Mouse (Mus musculus) MEL (cell line): Measurements from ENCODE around the gene Relb. TPM values are rescaled to one million over a fixed set of nuclear protein-coding genes. Genes with fewer than 3 reads are reported as not detected.

Source experiments
- DNase-seq: peaks from one replicate; pipeline ENCODE4 v3.0.0; 2011; ENCODE audit warnings: low read depth, low spot score
- H3K27ac ChIP-seq: 2 replicates; pipeline ENCODE4 v1.5.1; 2012; ENCODE audit warnings: low read depth, mild to moderate bottlenecking, control low read depth, low read length, moderate library complexity; ENCODE audit not compliant: control insufficient read depth
- H3K27me3 ChIP-seq, 2 experiments: fragments of 150-350 bp in 1 of 2; sonication (generic) in 1 of 2; 2 replicates each; pipeline ENCODE4 v1.6.1; 2012; ENCODE audit warnings: low read length in 2 of 2, mild to moderate bottlenecking in 2 of 2, improper control_type of control experiment in 1 of 2, moderate library complexity in 1 of 2; ENCODE audit not compliant: insufficient read depth in 2 of 2, control insufficient read depth in 1 of 2
- H3K36me3 ChIP-seq, 2 experiments: 2 replicates each; pipeline ENCODE4 v1.6.1; 2012 to 2014; ENCODE audit warnings: low read length in 2 of 2, improper control_type of control experiment in 1 of 2, inconsistent platforms in 1 of 2, mild to moderate bottlenecking in 1 of 2; ENCODE audit not compliant: insufficient read depth in 2 of 2, control insufficient read depth in 1 of 2
- H3K4me1 ChIP-seq, 2 experiments: fragments of 150-350 bp in 1 of 2; sonication (generic) in 1 of 2; 2 replicates each; pipeline ENCODE4 v1.6.1; 2012; ENCODE audit warnings: low read length in 2 of 2, improper control_type of control experiment in 1 of 2, mild to moderate bottlenecking in 1 of 2; ENCODE audit not compliant: insufficient read depth in 2 of 2, control insufficient read depth in 1 of 2
- H3K4me3 ChIP-seq, 2 experiments: fragments of 150-350 bp in 1 of 2; sonication (generic) in 1 of 2; 2 replicates each; pipeline ENCODE4 v1.5.1; 2012; ENCODE audit warnings: low read depth in 2 of 2, low read length in 2 of 2, mild to moderate bottlenecking in 2 of 2, moderate library complexity in 2 of 2, control low read depth in 1 of 2, improper control_type of control experiment in 1 of 2; ENCODE audit not compliant: control insufficient read depth in 1 of 2, insufficient read depth in 1 of 2
- H3K79me2 ChIP-seq: 2 replicates; pipeline ENCODE4 v1.6.1; 2012; ENCODE audit warnings: mild to moderate bottlenecking, low read length, moderate library complexity; ENCODE audit not compliant: control insufficient read depth, poor library complexity, insufficient read depth
- H3K9ac ChIP-seq: 2 replicates; pipeline ENCODE4 v1.6.1; 2012; ENCODE audit warnings: low read depth, mild to moderate bottlenecking, control low read depth, low read length, moderate library complexity; ENCODE audit not compliant: control insufficient read depth, poor library complexity, severe bottlenecking
- H3K9me3 ChIP-seq: fragments of 150-350 bp; sonication (generic); replicated peaks from 2 replicates; pipeline ENCODE4 v1.6.1; 2012; ENCODE audit warnings: mild to moderate bottlenecking, low read length, improper control_type of control experiment, moderate library complexity; ENCODE audit not compliant: insufficient read depth
- BHLHE40 ChIP-seq: IDR thresholded peaks from 2 replicates; pipeline ENCODE4 v1.6.1; 2012; ENCODE audit warnings: low read depth, mild to moderate bottlenecking, inconsistent platforms, low read length, improper control_type of control experiment, borderline replicate concordance
- CTCF ChIP-seq, 3 experiments: IDR thresholded peaks in 2 of 3; conservative IDR thresholded peaks in 1 of 3; 2 replicates each; pipeline ENCODE4 v1.5.1; 2011 to 2012; ENCODE audit warnings: low read length in 3 of 3, low read depth in 2 of 3, mild to moderate bottlenecking in 2 of 3, improper control_type of control experiment in 1 of 3, inconsistent platforms in 1 of 3, mixed read lengths in 1 of 3, moderate library complexity in 1 of 3; ENCODE audit not compliant: control insufficient read depth in 1 of 3, insufficient read depth in 1 of 3, poor library complexity in 1 of 3, severe bottlenecking in 1 of 3
- E2F4 ChIP-seq: IDR thresholded peaks from 2 replicates; pipeline ENCODE4 v1.6.1; 2011; ENCODE audit warnings: low read depth, low read length, improper control_type of control experiment, borderline replicate concordance
- ELF1 ChIP-seq: IDR thresholded peaks from 2 replicates; pipeline ENCODE4 v1.6.1; 2014; ENCODE audit warnings: low read depth, mild to moderate bottlenecking, inconsistent platforms, low read length, improper control_type of control experiment, moderate library complexity
- ETS1 ChIP-seq: IDR thresholded peaks from 2 replicates; pipeline ENCODE4 v1.6.1; 2012; ENCODE audit warnings: low read depth, mild to moderate bottlenecking, inconsistent platforms, low read length, improper control_type of control experiment, moderate library complexity
- HCFC1 ChIP-seq: IDR thresholded peaks from 2 replicates; pipeline ENCODE4 v1.6.1; 2012; ENCODE audit warnings: low read depth, mild to moderate bottlenecking, inconsistent platforms, low read length, improper control_type of control experiment, moderate library complexity
- JUND ChIP-seq: IDR thresholded peaks from 2 replicates; pipeline ENCODE4 v1.6.1; 2011; ENCODE audit warnings: low read depth, mild to moderate bottlenecking, improper control_type of control experiment, low read length
- KAT2A ChIP-seq: conservative IDR thresholded peaks from 2 replicates; pipeline ENCODE4 v1.6.1; 2012; ENCODE audit warnings: low read depth, low read length, improper control_type of control experiment, inconsistent platforms
- MAFK ChIP-seq: IDR thresholded peaks from 2 replicates; pipeline ENCODE4 v1.6.1; 2011; ENCODE audit warnings: low read depth, mild to moderate bottlenecking, low read length, improper control_type of control experiment, borderline replicate concordance
- MAZ ChIP-seq: IDR thresholded peaks from 2 replicates; pipeline ENCODE4 v1.6.1; 2012; ENCODE audit warnings: low read depth, mild to moderate bottlenecking, inconsistent platforms, low read length, improper control_type of control experiment
- MYB ChIP-seq: IDR thresholded peaks from 2 replicates; pipeline ENCODE4 v1.6.1; 2011; ENCODE audit warnings: mild to moderate bottlenecking, low read depth, low read length, improper control_type of control experiment
- MYC ChIP-seq: IDR thresholded peaks from 2 replicates; pipeline ENCODE4 v1.6.1; 2011; ENCODE audit warnings: low read depth, mild to moderate bottlenecking, low read length, improper control_type of control experiment, moderate library complexity
- POLR2AphosphoS5 ChIP-seq: IDR thresholded peaks from 2 replicates; pipeline ENCODE4 v1.6.1; 2012; ENCODE audit warnings: low read depth, borderline replicate concordance, mild to moderate bottlenecking, inconsistent platforms, low read length, moderate library complexity, mixed read lengths
- RAD21 ChIP-seq: IDR thresholded peaks from 2 replicates; pipeline ENCODE4 v1.6.1; 2011; ENCODE audit warnings: mild to moderate bottlenecking, low read depth, low read length, improper control_type of control experiment
- SIN3A ChIP-seq: IDR thresholded peaks from 2 replicates; pipeline ENCODE4 v1.6.1; 2012; ENCODE audit warnings: low read length, improper control_type of control experiment, inconsistent platforms
- TCF12 ChIP-seq: IDR thresholded peaks from 2 replicates; pipeline ENCODE4 v1.6.1; 2014; ENCODE audit warnings: low read depth, mild to moderate bottlenecking, inconsistent platforms, low read length, improper control_type of control experiment, moderate library complexity
- ZKSCAN1 ChIP-seq: IDR thresholded peaks from 2 replicates; pipeline ENCODE4 v1.6.1; 2012; ENCODE audit warnings: low read depth, mild to moderate bottlenecking, inconsistent platforms, low read length, improper control_type of control experiment, moderate library complexity
- ZMIZ1 ChIP-seq: IDR thresholded peaks from 2 replicates; pipeline ENCODE4 v1.6.1; 2012; ENCODE audit warnings: low read depth, mild to moderate bottlenecking, inconsistent platforms, low read length, improper control_type of control experiment, moderate library complexity
- polyA plus RNA-seq, 2 experiments: library from polyadenylated mRNA; stranded (reverse) in 1 of 2; unstranded in 1 of 2; fragments of >175 nt in 1 of 2; fragments of >200 nt in 1 of 2; gene quantifications; 2 replicates each; pipeline versions ENCODE4 v1.2.1 to v1.2.4; 2012; ENCODE audit warnings: low replicate concordance in 2 of 2, low read depth in 1 of 2; ENCODE audit not compliant: insufficient read length in 2 of 2, insufficient read depth in 1 of 2, missing spikeins in 1 of 2
- total RNA-seq: library from RNA; depleted of rRNA; stranded (reverse); fragments of 300-350 nt; gene quantifications from 2 replicates; pipeline ENCODE4 v1.2.3, GENCODE M21; 2012

Relb gene
- total and polyA plus RNA-seq, 3 experiments: 6.2 to 7.7 TPM; not detected in 1

GRCm38 (mm10) chr7:19560491-19561260 is 68.6 kb downstream of the Relb start:
- H3K79me2 ChIP-seq: peaks cover 56% of the 10 kb centered on the region
- H3K4me3 ChIP-seq: peak overlapping the region; percentile 60 to 98
- H3K4me1 ChIP-seq: peaks cover 9 to 34% of the 10 kb centered on the region in 2 experiments; a peak in 3 of 4 replicates
- H3K27me3 ChIP-seq: no peaks in the 10 kb centered on the region
- no peak overlapping the region for H3K27ac ChIP-seq
- peaks cover 3 to 26% of the 10 kb centered on the region in 2 experiments; a peak in 3 of 4 replicates for H3K36me3 ChIP-seq
- peak overlapping the region; percentile 98 for H3K9ac ChIP-seq
- H3K9me3 ChIP-seq: no peaks in the 10 kb centered on the region
- no peak for TF ChIP-seq ETS1
- no peak for TF ChIP-seq MYC
- TF ChIP-seq MAFK: no peak
- TF ChIP-seq ZMIZ1: no peak
- no peak for TF ChIP-seq BHLHE40
- TF ChIP-seq ZKSCAN1: no peak
- no peak for TF ChIP-seq RAD21
- no peak for TF ChIP-seq CTCF (IDR thresholded peaks at IDR 0.05 in 2 of 3, conservative IDR thresholded peaks at IDR 0.05 in 1 of 3; ENCODE audit: control insufficient read depth in 1 of 3, insufficient read depth in 1 of 3, low read depth in 2 of 3, low read length in 3 of 3, poor library complexity in 1 of 3, severe bottlenecking in 1 of 3)
- no peak for TF ChIP-seq ELF1
- DNase-seq: no peak

- no peak overlapping the region for H3K4me3 ChIP-seq
- H3K9ac ChIP-seq: no peak overlapping the region
- H3K79me2 ChIP-seq: peaks cover 65% of the 10 kb centered on the region
- H3K27me3 ChIP-seq: no peaks in the 10 kb centered on the region
- TF ChIP-seq MAFK: no peak
- peak; percentile 62 to 72 (median 63) for TF ChIP-seq CTCF (IDR thresholded peaks at IDR 0.05 in 2 of 3, conservative IDR thresholded peaks at IDR 0.05 in 1 of 3; ENCODE audit: control insufficient read depth in 1 of 3, insufficient read depth in 1 of 3, low read depth in 2 of 3, low read length in 3 of 3, poor library complexity in 1 of 3, severe bottlenecking in 1 of 3)
- TF ChIP-seq ZMIZ1: no peak
- peaks cover 3 to 10% of the 10 kb centered on the region in 2 experiments; a peak in 3 of 4 replicates for H3K36me3 ChIP-seq
- DNase-seq: peak; percentile 61
- H3K4me1 ChIP-seq: peaks cover 0 to 19% of the 10 kb centered on the region in 2 experiments; a peak in 3 of 4 replicates
- no peaks in the 10 kb centered on the region for H3K9me3 ChIP-seq
- no peak overlapping the region for H3K27ac ChIP-seq
These were observed 70.3 kb downstream of the Relb start for GRCm38 (mm10) chr7:19558965-19559364.

GRCm38 (mm10) chr7:19557982-19558900 is 71.0 kb downstream of the Relb start:
- Histone ChIP-seq H3K79me2 (peaks cover 67% of the 10 kb centered on the region), H3K4me3 (no peak overlapping the region), H3K9me3 (no peaks in the 10 kb centered on the region), H3K4me1 (peaks cover 0 to 14% of the 10 kb centered on the region in 2 experiments; a peak in 2 of 4 replicates), H3K36me3 (peaks cover 3 to 6% of the 10 kb centered on the region in 2 experiments; a peak in 3 of 4 replicates), H3K9ac (no peak overlapping the region), H3K27me3 (no peaks in the 10 kb centered on the region), H3K27ac (no peak overlapping the region)
- no peak for TF ChIP-seq MAZ
- TF ChIP-seq HCFC1: no peak
- TF ChIP-seq POLR2AphosphoS5: no peak
- TF ChIP-seq TCF12: no peak
- TF ChIP-seq MYC: no peak
- TF ChIP-seq CTCF (IDR thresholded peaks at IDR 0.05 in 2 of 3, conservative IDR thresholded peaks at IDR 0.05 in 1 of 3; ENCODE audit: control insufficient read depth in 1 of 3, insufficient read depth in 1 of 3, low read depth in 2 of 3, low read length in 3 of 3, poor library complexity in 1 of 3, severe bottlenecking in 1 of 3): no peak
- TF ChIP-seq JUND: no peak
- TF ChIP-seq KAT2A: no peak
- TF ChIP-seq ETS1: no peak
- TF ChIP-seq SIN3A: no peak
- TF ChIP-seq E2F4: no peak
- no peak for TF ChIP-seq MYB
- no peak for DNase-seq
